Mouse (Mus musculus) ES-E14 (cell line): ENCODE results near the gene Gin1.
A peak's percentile ranks its signal among the peaks of the same experiment; 100 is the strongest.

Experiments used
- CHD2 ChIP-seq: IDR thresholded peaks from 2 replicates; pipeline ENCODE4 v1.6.1; 2014; ENCODE audit warnings: mild to moderate bottlenecking, low read depth, low read length, inconsistent platforms
- HCFC1 ChIP-seq: IDR thresholded peaks from 2 replicates; pipeline ENCODE4 v1.6.1; 2012; ENCODE audit warnings: low read length, inconsistent platforms, borderline replicate concordance; ENCODE audit not compliant: insufficient read depth
- MAFK ChIP-seq: IDR thresholded peaks from 2 replicates; pipeline ENCODE4 v1.6.1; 2014; ENCODE audit warnings: mild to moderate bottlenecking, low read depth, low read length, inconsistent platforms; ENCODE audit not compliant: insufficient read depth
- ZC3H11A ChIP-seq: IDR thresholded peaks from 2 replicates; pipeline ENCODE4 v1.6.1; 2012; ENCODE audit warnings: low read depth, mild to moderate bottlenecking, inconsistent platforms, low read length, borderline replicate concordance
- ZNF384 ChIP-seq: IDR thresholded peaks from 2 replicates; pipeline ENCODE4 v1.6.1; 2012; ENCODE audit warnings: low read depth, low read length, inconsistent platforms

DNA sequence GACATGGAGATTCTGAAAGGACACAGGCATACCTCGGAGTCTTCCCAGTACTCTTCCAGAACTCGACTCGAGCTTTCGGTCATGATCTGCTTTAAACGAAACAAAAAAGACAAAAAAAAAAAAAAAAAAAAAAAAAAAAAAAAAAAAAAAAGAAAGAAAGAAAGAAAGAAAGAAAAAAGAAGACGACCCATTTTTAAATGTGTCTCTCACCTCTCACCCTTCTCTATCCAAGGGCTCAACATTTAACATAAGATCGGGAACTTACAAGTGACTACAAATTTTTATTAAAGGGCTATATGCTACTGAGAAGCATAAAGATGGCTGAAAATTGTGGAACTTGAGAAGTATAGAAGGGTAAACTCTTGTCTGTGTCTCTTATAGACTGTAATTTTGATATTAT is 52.9 kb downstream of the Gin1 start:
- TF ChIP-seq ZC3H11A (no peak), MAFK (no peak), HCFC1 (no peak), ZNF384 (peak; percentile 79; the same call in 1 of the 2 replicates), CHD2 (no peak)
